In the genomic region with DNA sequence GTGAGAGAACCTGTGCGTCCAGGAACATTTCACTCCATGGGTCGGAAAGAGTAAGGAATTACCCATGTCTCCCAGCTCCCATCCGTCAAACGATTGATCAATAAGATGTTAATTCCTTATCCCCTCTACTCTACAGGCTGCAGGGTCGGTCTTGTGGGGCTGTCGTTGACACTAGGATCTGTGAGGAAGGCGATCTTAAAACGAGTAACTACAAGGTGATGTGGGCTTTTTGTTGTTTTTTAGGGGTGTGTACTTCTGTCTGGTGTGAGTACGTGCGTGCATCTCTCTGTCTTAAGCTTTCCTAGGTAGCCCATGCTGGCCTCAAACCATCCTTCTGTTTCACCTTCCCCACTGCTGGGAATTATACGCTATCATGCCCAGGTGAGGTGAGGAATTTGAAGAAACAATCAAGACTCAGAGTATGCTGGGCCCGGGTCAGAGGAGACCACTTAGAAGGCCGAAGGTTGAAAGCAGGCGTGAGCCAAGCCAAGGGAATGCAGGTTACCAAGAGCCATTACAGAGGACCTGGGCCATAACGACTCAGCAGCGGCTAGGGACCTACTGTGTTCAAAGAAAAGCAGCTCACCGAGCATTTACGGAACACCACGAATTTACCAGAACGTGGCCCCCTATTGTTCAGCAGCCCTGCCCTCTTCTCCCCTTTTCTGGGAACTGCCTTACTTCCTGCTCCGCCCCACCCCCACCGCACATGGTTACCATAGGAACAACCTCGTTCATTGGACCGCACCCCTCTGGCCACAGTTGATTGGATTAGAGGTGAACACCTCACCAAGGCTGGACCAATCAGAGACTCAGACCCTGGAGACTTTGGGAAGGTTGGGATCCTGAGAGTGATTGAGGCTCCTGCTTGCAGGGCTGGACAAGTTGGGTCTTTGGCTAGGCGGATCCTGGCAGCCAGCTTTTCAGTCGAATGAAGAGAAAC, we compare ENCODE assay signal across 8 mouse cellular contexts. TPM values are rescaled to one million over a fixed set of nuclear protein-coding genes. Genes with fewer than 3 reads are reported as not detected.
DNase-seq lines count a peak whose midpoint lies in the region; ATAC-seq lines count a peak whose summit lies in the region.

No protein-coding gene starts in this region.

- no peaks in the 10 kb centered on the region for H3K9me3 ChIP-seq in forebrain, embryonic 16.5 days (ENCODE audit: control insufficient read depth, low read length)
- no peaks in the 10 kb centered on the region for H3K9me3 ChIP-seq in intestine, embryonic 14.5 days (ENCODE audit: control insufficient read depth, low read length)

- no peaks in the 10 kb centered on the region for H3K27me3 ChIP-seq in forebrain, embryonic 16.5 days (replicated peaks; ENCODE audit: control insufficient read depth, insufficient read depth, low read length)
- no peaks in the 10 kb centered on the region for H3K27me3 ChIP-seq in intestine, embryonic 14.5 days (replicated peaks; ENCODE audit: control insufficient read depth, insufficient read depth, low read length)

- H3K4me1 ChIP-seq in forebrain, embryonic 16.5 days (replicated peaks; ENCODE audit: control insufficient read depth, insufficient read depth, low read length): peaks cover 21% of the 10 kb centered on the region
- H3K4me1 ChIP-seq in intestine, embryonic 14.5 days (replicated peaks; ENCODE audit: control insufficient read depth, insufficient read depth, low read length): peaks cover 12% of the 10 kb centered on the region

- H3K4me3 ChIP-seq in forebrain, embryonic 16.5 days (replicated peaks; ENCODE audit: low read length): peak overlapping the region; percentile 20
- H3K4me3 ChIP-seq in intestine, embryonic 14.5 days (ENCODE audit: low read depth, low read length): no peak overlapping the region

- peak; percentile 97 for ATAC-seq in forebrain, embryonic 16.5 days
- ATAC-seq in intestine, embryonic 14.5 days (replicated peaks; ENCODE audit: low FRiP score, low TSS enrichment, low read depth): peak; percentile 96
- peak; percentile 88 for ATAC-seq in megakaryocyte progenitor cell, adult 5-6 weeks (replicated peaks; ENCODE audit: poor library complexity)

- peak overlapping the region; percentile 45 for H3K4me2 ChIP-seq in forebrain, embryonic 16.5 days (ENCODE audit: low read length)
- peak overlapping the region; percentile 38 for H3K4me2 ChIP-seq in intestine, embryonic 14.5 days (ENCODE audit: low read length)

- H3K36me3 ChIP-seq in forebrain, embryonic 16.5 days (ENCODE audit: control insufficient read depth, insufficient read depth): no peaks in the 10 kb centered on the region
- H3K36me3 ChIP-seq in intestine, embryonic 14.5 days (ENCODE audit: control insufficient read depth, insufficient read depth, low read length): no peaks in the 10 kb centered on the region

- 0 out of 2 replicates have a peak overlapping the region, but pooled peaks have one; percentile 20 for H3K9ac ChIP-seq in forebrain, embryonic 16.5 days (replicated peaks; ENCODE audit: low read depth, low read length)
- H3K9ac ChIP-seq in intestine, embryonic 14.5 days (ENCODE audit: low read length): no peak overlapping the region

- DNase-seq in heart, adult 18-20 months: peak; percentile 27 to 43
- no peak for DNase-seq in heart, postnatal 25 days (ENCODE audit: low spot score)
- DNase-seq in cerebellum, adult 8-10 months: peak; percentile 68
- peak; percentile 82 for DNase-seq in intestine, embryonic 14.5 days (ENCODE audit: low spot score)
- peak; percentile 60 to 81 for DNase-seq in left cerebral cortex, postnatal 25 days (ENCODE audit: low spot score in 2 of 2)
- DNase-seq in right cerebral cortex, postnatal 4 days: peak; percentile 88

- H3K27ac ChIP-seq in forebrain, embryonic 16.5 days (ENCODE audit: low read length): peak overlapping the region; percentile 86
- peak overlapping the region; percentile 67 for H3K27ac ChIP-seq in intestine, embryonic 14.5 days (ENCODE audit: low read depth)

- 32% methylated on average over 26 of the region's 26 CpGs for WGBS in forebrain, embryonic 16.5 days
- 32% methylated on average over 26 of the region's 26 CpGs for WGBS in intestine, embryonic 14.5 days

- intact Hi-C loops in heart, postnatal 25 days (cut with DNase I): no loop called here
- intact Hi-C loops in left cerebral cortex, postnatal 25 days (cut with DNase I): no loop called here

RNA-seq across cellular contexts. Expression of a gene that starts 13.3 kb away (rescaled TPM):
- total RNA-seq in heart, adult 18-20 months (2021): 1 to 10 TPM; 7.5 to 8.5 TPM
- total RNA-seq in heart, postnatal 25 days (2021): 1 to 10 TPM; 7.3 to 7.9 TPM
- polyA plus RNA-seq in forebrain, embryonic 16.5 days (2015; fragmentation: Nextera tagmentation; extraction: Ambion mirVana): 53.6 and 60.2 TPM in 2 replicates
- polyA plus RNA-seq in intestine, embryonic 14.5 days (2014; fragmentation: Nextera tagmentation; extraction: Ambion mirVana): 21.0 and 27.3 TPM in 2 replicates
- total RNA-seq in left cerebral cortex, postnatal 25 days (2021): 10 to 100 TPM; 31.6 to 39.3 TPM
- 8.0 and 13.3 TPM in 2 replicates for total RNA-seq in megakaryocyte progenitor cell, adult 5-6 weeks (2015)
- total RNA-seq in megakaryocyte progenitor cell, adult 5-6 weeks (2017): 2.7 and 10.3 TPM in 2 replicates

RNA-seq across cellular contexts. Expression of a gene that starts 13.4 kb away (rescaled TPM):
- 1 to 10 TPM; 4.6 to 5.1 TPM for total RNA-seq in heart, adult 18-20 months (2021)
- total RNA-seq in heart, postnatal 25 days (2021): 1 to 10 TPM; 3.3 to 3.9 TPM
- polyA plus RNA-seq in forebrain, embryonic 16.5 days (2015; fragmentation: Nextera tagmentation; extraction: Ambion mirVana): 11.0 and 11.9 TPM in 2 replicates
- 12.6 and 14.7 TPM in 2 replicates for polyA plus RNA-seq in intestine, embryonic 14.5 days (2014; fragmentation: Nextera tagmentation; extraction: Ambion mirVana)
- total RNA-seq in left cerebral cortex, postnatal 25 days (2021): 1 to 10 TPM; 6.0 to 6.4 TPM
- 8.0 and 10.6 TPM in 2 replicates for total RNA-seq in megakaryocyte progenitor cell, adult 5-6 weeks (2015)
- total RNA-seq in megakaryocyte progenitor cell, adult 5-6 weeks (2017): 8.3 and 8.8 TPM in 2 replicates

RNA-seq across cellular contexts. Expression of a gene that starts 25.4 kb away (rescaled TPM):
- total RNA-seq in heart, adult 18-20 months (2021): 10 to 100 TPM in 1 of 2 experiments, 1 to 10 TPM in 1; 9.1 to 12.4 TPM
- total RNA-seq in heart, postnatal 25 days (2021): 1 to 10 TPM; 8.3 to 8.9 TPM
- polyA plus RNA-seq in forebrain, embryonic 16.5 days (2015; fragmentation: Nextera tagmentation; extraction: Ambion mirVana): 66.5 and 68.7 TPM in 2 replicates
- polyA plus RNA-seq in intestine, embryonic 14.5 days (2014; fragmentation: Nextera tagmentation; extraction: Ambion mirVana): 25.7 and 31.5 TPM in 2 replicates
- total RNA-seq in left cerebral cortex, postnatal 25 days (2021): 10 to 100 TPM; 63.9 to 70.2 TPM
- 8.6 and 10.5 TPM in 2 replicates for total RNA-seq in megakaryocyte progenitor cell, adult 5-6 weeks (2015)
- 15.1 and 15.3 TPM in 2 replicates for total RNA-seq in megakaryocyte progenitor cell, adult 5-6 weeks (2017)

RNA-seq across cellular contexts. Expression of a gene that starts 27.4 kb away (rescaled TPM):
- not detected for total RNA-seq in heart, adult 18-20 months (2021)
- not detected for total RNA-seq in heart, postnatal 25 days (2021)
- not detected in 2 replicates for polyA plus RNA-seq in forebrain, embryonic 16.5 days (2015; fragmentation: Nextera tagmentation; extraction: Ambion mirVana)
- not detected in 2 replicates for polyA plus RNA-seq in intestine, embryonic 14.5 days (2014; fragmentation: Nextera tagmentation; extraction: Ambion mirVana)
- not detected for total RNA-seq in left cerebral cortex, postnatal 25 days (2021)
- total RNA-seq in megakaryocyte progenitor cell, adult 5-6 weeks (2015): not detected in 2 replicates
- not detected in 2 replicates for total RNA-seq in megakaryocyte progenitor cell, adult 5-6 weeks (2017)

RNA-seq across cellular contexts. Expression of a gene that starts 27.5 kb away (rescaled TPM):
- total RNA-seq in heart, adult 18-20 months (2021): 10 to 100 TPM; 12.9 to 13.5 TPM
- 10 to 100 TPM; 10.8 to 11.7 TPM for total RNA-seq in heart, postnatal 25 days (2021)
- 43.6 and 50.0 TPM in 2 replicates for polyA plus RNA-seq in forebrain, embryonic 16.5 days (2015; fragmentation: Nextera tagmentation; extraction: Ambion mirVana)
- 26.5 and 30.4 TPM in 2 replicates for polyA plus RNA-seq in intestine, embryonic 14.5 days (2014; fragmentation: Nextera tagmentation; extraction: Ambion mirVana)
- 10 to 100 TPM; 16.9 to 18.2 TPM for total RNA-seq in left cerebral cortex, postnatal 25 days (2021)
- 19.6 and 19.7 TPM in 2 replicates for total RNA-seq in megakaryocyte progenitor cell, adult 5-6 weeks (2015)
- total RNA-seq in megakaryocyte progenitor cell, adult 5-6 weeks (2017): 17.5 and 18.0 TPM in 2 replicates
